Mouse (Mus musculus): ENCODE results near the gene Hoxb1. TPM values are rescaled to one million over a fixed set of nuclear protein-coding genes. Genes with fewer than 3 reads are reported as not detected.

Hoxb1 gene
- polyA plus RNA-seq, 1 experiment from 2014 or later: 0.21 TPM

- Histone ChIP-seq H3K36me3 (ENCODE audit: control insufficient read depth, insufficient read depth, low read length) (no peaks in the 10 kb centered on the region), H3K9ac (ENCODE audit: low read depth, low read length) (no peak overlapping the region), H3K27me3 (replicated peaks; ENCODE audit: control insufficient read depth, insufficient read depth, low read length) (no peaks in the 10 kb centered on the region), H3K4me3 (ENCODE audit: low read length) (no peak overlapping the region), H3K4me1 (ENCODE audit: control insufficient read depth, insufficient read depth, low read depth, low read length) (peaks cover 9% of the 10 kb centered on the region), H3K4me2 (ENCODE audit: low read length) (no peak overlapping the region), H3K9me3 (ENCODE audit: control insufficient read depth, low read length) (no peaks in the 10 kb centered on the region), H3K27ac (ENCODE audit: low read depth, low read length) (no peak overlapping the region)
- WGBS: 86% methylated on average over 5 of the region's 5 CpGs
- no peak for ATAC-seq
These were observed 45.5 kb downstream of the Hoxb1 start for GRCm38 (mm10) chr11:96411019-96411418.

DNA sequence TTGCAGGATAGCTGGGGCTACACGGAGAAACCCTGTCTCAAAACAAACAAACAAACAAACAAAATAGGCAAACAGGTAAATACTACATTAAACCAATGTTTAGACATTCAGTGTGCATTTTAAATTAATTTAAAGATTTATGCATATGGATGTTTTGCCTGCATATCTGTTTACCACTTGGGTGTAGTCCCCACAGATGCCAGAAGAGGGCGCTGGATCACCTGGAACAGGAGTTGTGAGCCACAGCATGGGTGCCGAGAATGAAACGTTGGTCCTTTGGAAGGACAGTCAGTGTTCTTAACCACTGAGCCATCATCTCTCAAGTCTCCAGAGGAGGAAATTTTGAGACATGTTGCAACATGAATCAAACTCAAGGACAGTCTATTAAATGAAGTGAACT lies 46.4 kb downstream of the Hoxb1 start:
- no peak for ATAC-seq
- Histone ChIP-seq H3K9ac (ENCODE audit: low read depth, low read length) (no peak overlapping the region), H3K4me3 (ENCODE audit: low read length) (no peak overlapping the region), H3K27ac (ENCODE audit: low read depth, low read length) (no peak overlapping the region), H3K4me1 (ENCODE audit: control insufficient read depth, insufficient read depth, low read depth, low read length) (peaks cover 9% of the 10 kb centered on the region), H3K4me2 (ENCODE audit: low read length) (no peak overlapping the region), H3K9me3 (ENCODE audit: control insufficient read depth, low read length) (no peaks in the 10 kb centered on the region), H3K27me3 (replicated peaks; ENCODE audit: control insufficient read depth, insufficient read depth, low read length) (no peaks in the 10 kb centered on the region), H3K36me3 (ENCODE audit: control insufficient read depth, insufficient read depth, low read length) (no peaks in the 10 kb centered on the region)
- 66% methylated on average over 4 of the region's 4 CpGs for WGBS

GRCm38 (mm10) chr11:96412941-96413491 lies 47.5 kb downstream of the Hoxb1 start:
- no peaks in the 10 kb centered on the region for H3K36me3 ChIP-seq (ENCODE audit: control insufficient read depth, insufficient read depth, low read length)
- no peak overlapping the region for H3K9ac ChIP-seq (ENCODE audit: low read depth, low read length)
- no peaks in the 10 kb centered on the region for H3K9me3 ChIP-seq (ENCODE audit: control insufficient read depth, low read length)
- no peak overlapping the region for H3K4me2 ChIP-seq (ENCODE audit: low read length)
- no peak overlapping the region for H3K27ac ChIP-seq (ENCODE audit: low read depth, low read length)
- H3K4me1 ChIP-seq (ENCODE audit: control insufficient read depth, insufficient read depth, low read depth, low read length): no peaks in the 10 kb centered on the region; the same call in 1 of the 2 replicates
- ATAC-seq: no peak
- H3K4me3 ChIP-seq (ENCODE audit: low read length): no peak overlapping the region
- 84% methylated on average over 9 of the region's 9 CpGs for WGBS
- no peaks in the 10 kb centered on the region for H3K27me3 ChIP-seq (replicated peaks; ENCODE audit: control insufficient read depth, insufficient read depth, low read length)

DNA sequence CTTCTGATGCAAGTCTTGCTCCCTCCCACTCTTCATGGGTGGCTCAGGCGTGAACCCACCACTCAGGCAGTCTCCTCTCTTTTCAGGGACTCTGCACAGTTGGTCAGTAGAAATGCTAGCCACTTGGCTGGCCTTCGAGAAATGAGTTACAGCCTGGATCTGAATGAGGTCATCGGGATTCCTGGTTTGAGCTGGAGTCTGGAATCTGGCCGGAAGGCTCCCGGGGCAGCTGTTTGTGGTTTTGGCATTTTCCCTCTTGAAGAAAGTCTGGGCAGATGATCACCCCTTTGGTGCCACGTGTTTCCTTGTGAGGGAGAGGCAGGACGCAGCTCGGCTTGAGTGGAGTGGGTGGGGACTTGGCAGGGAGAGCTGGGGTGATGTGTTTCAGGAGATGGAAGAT lies 48.0 kb downstream of the Hoxb1 start:
- Histone ChIP-seq H3K27me3 (replicated peaks; ENCODE audit: control insufficient read depth, insufficient read depth, low read length) (no peaks in the 10 kb centered on the region), H3K36me3 (ENCODE audit: control insufficient read depth, insufficient read depth, low read length) (no peaks in the 10 kb centered on the region), H3K4me3 (ENCODE audit: low read length) (no peak overlapping the region), H3K4me1 (ENCODE audit: control insufficient read depth, insufficient read depth, low read depth, low read length) (no peaks in the 10 kb centered on the region), H3K9me3 (ENCODE audit: control insufficient read depth, low read length) (no peaks in the 10 kb centered on the region), H3K4me2 (ENCODE audit: low read length) (no peak overlapping the region; the same call in 1 of the 2 replicates), H3K9ac (ENCODE audit: low read depth, low read length) (no peak overlapping the region; the same call in 1 of the 2 replicates), H3K27ac (ENCODE audit: low read depth, low read length) (no peak overlapping the region)
- 44% methylated on average over 8 of the region's 8 CpGs for WGBS
- no peak for ATAC-seq

GRCm38 (mm10) chr11:96414002-96414401 lies 48.5 kb downstream of the Hoxb1 start:
- WGBS: 72% methylated on average over 2 of the region's 2 CpGs
- no peak overlapping the region for H3K9ac ChIP-seq (ENCODE audit: low read depth, low read length)
- H3K4me2 ChIP-seq (ENCODE audit: low read length): no peak overlapping the region
- H3K27ac ChIP-seq (ENCODE audit: low read depth, low read length): no peak overlapping the region
- no peaks in the 10 kb centered on the region for H3K36me3 ChIP-seq (ENCODE audit: control insufficient read depth, insufficient read depth, low read length)
- H3K4me1 ChIP-seq (ENCODE audit: control insufficient read depth, insufficient read depth, low read depth, low read length): no peaks in the 10 kb centered on the region
- no peak overlapping the region for H3K4me3 ChIP-seq (ENCODE audit: low read length)
- no peaks in the 10 kb centered on the region for H3K27me3 ChIP-seq (replicated peaks; ENCODE audit: control insufficient read depth, insufficient read depth, low read length)
- H3K9me3 ChIP-seq (ENCODE audit: control insufficient read depth, low read length): no peaks in the 10 kb centered on the region
- no peak for ATAC-seq

MicroRNA genes within 50 kb of the gene (microRNA counts, 519-probe panel; counts per million panel counts)
- 3,592 counts per million, percentile 92 among the panel's probes with 10 or more counts for microRNA mmu-miR-10a

Small RNA genes within 50 kb of the gene (microRNA-seq; reads per million reads assigned to microRNA genes)
- gene Mir10a: 66,890 reads per million, percentile 100 among the genes with 10 or more reads in this experiment

Other genes with a start within 250 kb of the Hoxb1 start
- gene Ttll6, start 232.0 kb upstream of the Hoxb1 start, polyA plus RNA-seq (2015; fragmentation: Nextera tagmentation; extraction: Ambion mirVana): 0.27 and 0.36 TPM in 2 replicates
- not detected in 2 replicates for gene Hoxb13, start 171.4 kb upstream of the Hoxb1 start, polyA plus RNA-seq (2015; fragmentation: Nextera tagmentation; extraction: Ambion mirVana)
- gene Hoxb9, start 94.3 kb upstream of the Hoxb1 start, polyA plus RNA-seq (2015; fragmentation: Nextera tagmentation; extraction: Ambion mirVana): 1.4 and 5.2 TPM in 2 replicates
- 15.1 and 15.9 TPM in 2 replicates for gene Hoxb8, start 83.8 kb upstream of the Hoxb1 start, polyA plus RNA-seq (2015; fragmentation: Nextera tagmentation; extraction: Ambion mirVana)
- gene Hoxb7, start 79.1 kb upstream of the Hoxb1 start, polyA plus RNA-seq (2015; fragmentation: Nextera tagmentation; extraction: Ambion mirVana): 29.3 and 33.1 TPM in 2 replicates
- gene Hoxb6, start 73.3 kb upstream of the Hoxb1 start, polyA plus RNA-seq (2015; fragmentation: Nextera tagmentation; extraction: Ambion mirVana): 49.9 and 53.3 TPM in 2 replicates
- gene Hoxb5, start 62.4 kb upstream of the Hoxb1 start, polyA plus RNA-seq (2015; fragmentation: Nextera tagmentation; extraction: Ambion mirVana): 120 and 133 TPM in 2 replicates
- gene Hoxb4, start 47.5 kb upstream of the Hoxb1 start, polyA plus RNA-seq (2015; fragmentation: Nextera tagmentation; extraction: Ambion mirVana): 2.5 and 3.3 TPM in 2 replicates
- gene Hoxb3, start 42.4 kb upstream of the Hoxb1 start, polyA plus RNA-seq (2015; fragmentation: Nextera tagmentation; extraction: Ambion mirVana): 4.8 and 5.6 TPM in 2 replicates
- gene Hoxb2, start 15.2 kb upstream of the Hoxb1 start, polyA plus RNA-seq (2015; fragmentation: Nextera tagmentation; extraction: Ambion mirVana): 20.0 and 20.8 TPM in 2 replicates
- 5.9 and 7.4 TPM in 2 replicates for gene Skap1, start 98.8 kb downstream of the Hoxb1 start, polyA plus RNA-seq (2015; fragmentation: Nextera tagmentation; extraction: Ambion mirVana)